In genomic region chr7:102619608-102620007, GRCm38 (mm10) we compare ENCODE assay signal across 13 mouse cellular contexts. TPM values are rescaled to one million over a fixed set of nuclear protein-coding genes. Genes with fewer than 3 reads are reported as not detected.
DNase-seq lines count a peak whose midpoint lies in the region; ATAC-seq lines count a peak whose summit lies in the region.
"Had no signal": no experiment of that assay in that cellular context is flagged by ENCODE, and none has a peak within 500 bp of the region (broad histone marks: within the 10 kb centered on the region; RNA-seq: fewer than 3 reads in every experiment).

No protein-coding gene starts in this region.

- H3K36me3 ChIP-seq in hindbrain, embryonic 14.5 days (replicated peaks; ENCODE audit: control insufficient read depth, insufficient read depth) = no peaks in the 10 kb centered on the region
- no peaks in the 10 kb centered on the region for H3K36me3 ChIP-seq in hindbrain, embryonic 12.5 days
- no peaks in the 10 kb centered on the region for H3K36me3 ChIP-seq in liver, embryonic 12.5 days
- H3K36me3 ChIP-seq: heart, embryonic 13.5 days had no signal

- no peaks in the 10 kb centered on the region for H3K27me3 ChIP-seq in hindbrain, embryonic 14.5 days (ENCODE audit: control insufficient read depth, insufficient read depth, low read length)
- no peaks in the 10 kb centered on the region for H3K27me3 ChIP-seq in hindbrain, embryonic 12.5 days
- no peaks in the 10 kb centered on the region for H3K27me3 ChIP-seq in liver, embryonic 12.5 days (replicated peaks)
- H3K27me3 ChIP-seq: heart, embryonic 13.5 days had no signal

- H3K4me3 ChIP-seq in hindbrain, embryonic 14.5 days (replicated peaks; ENCODE audit: low read length) = no peak overlapping the region
- no peak overlapping the region for H3K4me3 ChIP-seq in hindbrain, embryonic 12.5 days
- no peak overlapping the region for H3K4me3 ChIP-seq in liver, embryonic 12.5 days
- H3K4me3 ChIP-seq: heart, embryonic 13.5 days had no signal

- DNase-seq in hindbrain, embryonic 14.5 days (ENCODE audit: low spot score) = peak; percentile 32
- peak; percentile 14 for DNase-seq in brain, adult 2 months (ENCODE audit: low read depth, low spot score)
- DNase-seq in heart, adult 9 months (ENCODE audit: low spot score in 2 of 2) = peak; percentile 12 to 13
- DNase-seq in lung, postnatal 4 days = peak; percentile 50 to 52
- DNase-seq in MN1 (ENCODE audit: low spot score) = no peak
- DNase-seq: cerebellum, adult 9-11 months had no signal

- no peaks in the 10 kb centered on the region for H3K4me1 ChIP-seq in hindbrain, embryonic 14.5 days (replicated peaks; ENCODE audit: control insufficient read depth, insufficient read depth, low read length)
- H3K4me1 ChIP-seq in hindbrain, embryonic 12.5 days = no peaks in the 10 kb centered on the region
- no peaks in the 10 kb centered on the region for H3K4me1 ChIP-seq in liver, embryonic 12.5 days
- H3K4me1 ChIP-seq: heart, embryonic 13.5 days had no signal

- no peak for ATAC-seq in hindbrain, embryonic 14.5 days (ENCODE audit: low FRiP score)
- ATAC-seq in hindbrain, embryonic 12.5 days (ENCODE audit: low FRiP score) = no peak
- ATAC-seq in liver, embryonic 12.5 days = no peak

- WGBS in hindbrain, embryonic 14.5 days = 69% methylated on average over 5 of the region's 5 CpGs
- WGBS in hindbrain, embryonic 12.5 days = 71% methylated on average over 5 of the region's 5 CpGs
- 57% methylated on average over 5 of the region's 5 CpGs for WGBS in liver, embryonic 12.5 days (ENCODE audit: insufficient replicate concordance)

- H3K9me3 ChIP-seq in hindbrain, embryonic 14.5 days (ENCODE audit: control insufficient read depth, low read length) = no peaks in the 10 kb centered on the region
- no peaks in the 10 kb centered on the region for H3K9me3 ChIP-seq in hindbrain, embryonic 12.5 days (replicated peaks)
- H3K9me3 ChIP-seq in liver, embryonic 12.5 days (replicated peaks) = no peaks in the 10 kb centered on the region
- H3K9me3 ChIP-seq: heart, embryonic 13.5 days had no signal

- H3K9ac ChIP-seq in hindbrain, embryonic 14.5 days = no peak overlapping the region
- no peak overlapping the region for H3K9ac ChIP-seq in hindbrain, embryonic 12.5 days
- H3K9ac ChIP-seq in liver, embryonic 12.5 days = no peak overlapping the region
- H3K9ac ChIP-seq: heart, embryonic 13.5 days had no signal

- no peak overlapping the region for H3K27ac ChIP-seq in hindbrain, embryonic 14.5 days
- no peak overlapping the region for H3K27ac ChIP-seq in hindbrain, embryonic 12.5 days
- no peak overlapping the region for H3K27ac ChIP-seq in liver, embryonic 12.5 days
- H3K27ac ChIP-seq: heart, embryonic 13.5 days; kidney, postnatal 0 days had no signal

- no peak overlapping the region for H3K4me2 ChIP-seq in hindbrain, embryonic 14.5 days (replicated peaks)
- H3K4me2 ChIP-seq in hindbrain, embryonic 12.5 days (replicated peaks) = no peak overlapping the region
- no peak overlapping the region for H3K4me2 ChIP-seq in liver, embryonic 12.5 days
- H3K4me2 ChIP-seq: heart, embryonic 13.5 days had no signal

RNA-seq across cellular contexts. Expression of gene Olfr553, which starts 1.6 kb away (rescaled TPM):
- not detected in 2 replicates for polyA plus RNA-seq in hindbrain, embryonic 14.5 days (2014; fragmentation: Nextera tagmentation; extraction: Ambion mirVana)
- polyA plus RNA-seq in hindbrain, embryonic 12.5 days (2016; fragmentation: Nextera tagmentation; extraction: Ambion mirVana) = not detected in 2 replicates
- not detected in 2 replicates for polyA plus RNA-seq in liver, embryonic 12.5 days (2016; fragmentation: Nextera tagmentation; extraction: Ambion mirVana)
- polyA plus RNA-seq: forebrain, embryonic 11.5 days; heart, embryonic 13.5 days; kidney, postnatal 0 days; limb, embryonic 11.5 days; small intestine, adult 2 months had no signal

RNA-seq across cellular contexts. Expression of gene Olfr554, which starts 18.6 kb away (rescaled TPM):
- not detected in 2 replicates for polyA plus RNA-seq in hindbrain, embryonic 14.5 days (2014; fragmentation: Nextera tagmentation; extraction: Ambion mirVana)
- not detected in 2 replicates for polyA plus RNA-seq in hindbrain, embryonic 12.5 days (2016; fragmentation: Nextera tagmentation; extraction: Ambion mirVana)
- not detected in 2 replicates for polyA plus RNA-seq in liver, embryonic 12.5 days (2016; fragmentation: Nextera tagmentation; extraction: Ambion mirVana)
- polyA plus RNA-seq: forebrain, embryonic 11.5 days; heart, embryonic 13.5 days; kidney, postnatal 0 days; limb, embryonic 11.5 days; small intestine, adult 2 months had no signal

RNA-seq across cellular contexts. Expression of gene Olfr552, which starts 22.0 kb away (rescaled TPM):
- polyA plus RNA-seq in hindbrain, embryonic 14.5 days (2014; fragmentation: Nextera tagmentation; extraction: Ambion mirVana) = not detected in 2 replicates
- polyA plus RNA-seq in hindbrain, embryonic 12.5 days (2016; fragmentation: Nextera tagmentation; extraction: Ambion mirVana) = not detected in 2 replicates
- not detected in 2 replicates for polyA plus RNA-seq in liver, embryonic 12.5 days (2016; fragmentation: Nextera tagmentation; extraction: Ambion mirVana)
- polyA plus RNA-seq: forebrain, embryonic 11.5 days; heart, embryonic 13.5 days; kidney, postnatal 0 days; limb, embryonic 11.5 days; small intestine, adult 2 months had no signal

RNA-seq across cellular contexts. Expression of gene Olfr551, which starts 27.9 kb away (rescaled TPM):
- not detected in 2 replicates for polyA plus RNA-seq in hindbrain, embryonic 14.5 days (2014; fragmentation: Nextera tagmentation; extraction: Ambion mirVana)
- polyA plus RNA-seq in hindbrain, embryonic 12.5 days (2016; fragmentation: Nextera tagmentation; extraction: Ambion mirVana) = not detected in 2 replicates
- polyA plus RNA-seq in liver, embryonic 12.5 days (2016; fragmentation: Nextera tagmentation; extraction: Ambion mirVana) = not detected in 2 replicates
- polyA plus RNA-seq: forebrain, embryonic 11.5 days; heart, embryonic 13.5 days; kidney, postnatal 0 days; limb, embryonic 11.5 days; small intestine, adult 2 months had no signal

RNA-seq across cellular contexts. Expression of gene Olfr555, which starts 39.0 kb away (rescaled TPM):
- polyA plus RNA-seq in hindbrain, embryonic 14.5 days (2014; fragmentation: Nextera tagmentation; extraction: Ambion mirVana) = not detected in 2 replicates
- not detected in 2 replicates for polyA plus RNA-seq in hindbrain, embryonic 12.5 days (2016; fragmentation: Nextera tagmentation; extraction: Ambion mirVana)
- polyA plus RNA-seq in liver, embryonic 12.5 days (2016; fragmentation: Nextera tagmentation; extraction: Ambion mirVana) = not detected in 2 replicates
- polyA plus RNA-seq: forebrain, embryonic 11.5 days; heart, embryonic 13.5 days; kidney, postnatal 0 days; limb, embryonic 11.5 days; small intestine, adult 2 months had no signal
